Mouse (Mus musculus): ENCODE data around the gene Pgrmc2. TPM values are rescaled to one million over a fixed set of nuclear protein-coding genes. Genes with fewer than 3 reads are reported as not detected.

The Pgrmc2 gene
- polyA plus RNA-seq, 1 experiment, result 58.1 TPM

DNA sequence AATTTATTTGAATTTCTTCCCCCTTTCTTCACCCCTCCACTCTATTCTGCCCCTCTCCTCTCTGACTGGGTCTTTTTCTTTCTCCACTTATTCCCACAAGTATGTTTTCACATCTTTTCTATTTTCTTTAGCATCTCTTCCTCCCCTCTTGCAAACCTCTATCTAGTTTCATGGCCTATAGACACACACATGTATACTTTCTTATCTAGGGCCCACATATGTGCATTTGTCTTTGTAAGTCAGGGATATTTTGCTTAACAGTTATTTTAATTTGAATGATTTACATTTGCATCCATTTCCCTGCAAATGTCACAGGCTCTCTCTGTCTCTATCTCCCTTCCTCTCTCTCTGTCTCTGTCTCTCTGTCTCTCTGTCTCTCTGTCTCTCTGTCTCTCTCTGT lies 34.6 kb upstream of the Pgrmc2 start:
- no peak for TF ChIP-seq TCF12 (IDR thresholded peaks at IDR 0.05; ENCODE audit: insufficient read depth, poor library complexity, severe bottlenecking)
- TF ChIP-seq POLR2AphosphoS2 (IDR thresholded peaks at IDR 0.05; ENCODE audit: insufficient read length, low read depth), result no peak
- TF ChIP-seq USF1 (IDR thresholded peaks at IDR 0.05; ENCODE audit: low read depth), result no peak
- no peak for TF ChIP-seq E2F4 (IDR thresholded peaks at IDR 0.05; ENCODE audit: insufficient read depth)
- no peak for TF ChIP-seq REST (IDR thresholded peaks at IDR 0.05; ENCODE audit: insufficient read depth, insufficient read length)
- H3ac ChIP-seq (ENCODE audit: control insufficient read depth, insufficient read length), result no peak overlapping the region
- no peak overlapping the region for H3K4me2 ChIP-seq (ENCODE audit: low read depth)
- H3K79me2 ChIP-seq (ENCODE audit: control insufficient read depth, insufficient read depth), result no peaks in the 10 kb centered on the region
- H3K4me3 ChIP-seq, result no peak overlapping the region
- H3K27me3 ChIP-seq (ENCODE audit: control insufficient read depth, insufficient read depth, insufficient read length), result no peaks in the 10 kb centered on the region
- H3K36me3 ChIP-seq (ENCODE audit: control insufficient read depth, insufficient read depth), result no peaks in the 10 kb centered on the region

DNA sequence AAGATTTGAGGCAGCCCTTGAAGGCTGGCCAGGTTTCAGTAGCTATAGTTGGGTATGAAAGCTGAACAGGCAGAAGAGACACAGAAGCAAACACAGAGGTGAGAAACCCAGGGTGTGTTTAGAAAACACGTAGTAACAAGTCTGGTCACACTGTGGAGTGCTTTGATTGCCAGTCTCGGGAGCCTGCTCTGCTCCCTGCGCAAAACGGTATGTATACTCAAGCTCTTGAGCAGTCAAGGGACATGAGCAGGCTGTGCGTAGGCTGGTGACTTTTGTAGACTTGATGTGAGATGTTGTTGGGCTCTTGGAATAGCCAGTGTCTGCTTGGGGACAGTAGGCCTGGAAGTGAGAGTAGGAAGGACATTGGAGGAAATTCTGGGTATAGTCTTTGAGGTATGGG lies 30.3 kb upstream of the Pgrmc2 start:
- H3K4me3 ChIP-seq, result no peak overlapping the region
- TF ChIP-seq MYOD1 (IDR thresholded peaks at IDR 0.05; ENCODE audit: control insufficient read depth in 1 of 3, insufficient read length in 2 of 3, low read depth in 2 of 3) (no peak), TCF3 (IDR thresholded peaks at IDR 0.05; ENCODE audit: insufficient read length, low read depth) (no peak), POLR2AphosphoS2 (IDR thresholded peaks at IDR 0.05; ENCODE audit: insufficient read length, low read depth) (no peak), POLR2A (IDR thresholded peaks at IDR 0.05; ENCODE audit: insufficient read length, low read depth) (no peak)
- H3K4me2 ChIP-seq (ENCODE audit: low read depth), result no peak overlapping the region
- H3ac ChIP-seq (ENCODE audit: control insufficient read depth, insufficient read length), result no peak overlapping the region
- H3K27me3 ChIP-seq (ENCODE audit: control insufficient read depth, insufficient read depth, insufficient read length), result no peaks in the 10 kb centered on the region
- no peaks in the 10 kb centered on the region for H3K79me2 ChIP-seq (ENCODE audit: control insufficient read depth, insufficient read depth)
- H3K36me3 ChIP-seq (ENCODE audit: control insufficient read depth, insufficient read depth), result no peaks in the 10 kb centered on the region

DNA sequence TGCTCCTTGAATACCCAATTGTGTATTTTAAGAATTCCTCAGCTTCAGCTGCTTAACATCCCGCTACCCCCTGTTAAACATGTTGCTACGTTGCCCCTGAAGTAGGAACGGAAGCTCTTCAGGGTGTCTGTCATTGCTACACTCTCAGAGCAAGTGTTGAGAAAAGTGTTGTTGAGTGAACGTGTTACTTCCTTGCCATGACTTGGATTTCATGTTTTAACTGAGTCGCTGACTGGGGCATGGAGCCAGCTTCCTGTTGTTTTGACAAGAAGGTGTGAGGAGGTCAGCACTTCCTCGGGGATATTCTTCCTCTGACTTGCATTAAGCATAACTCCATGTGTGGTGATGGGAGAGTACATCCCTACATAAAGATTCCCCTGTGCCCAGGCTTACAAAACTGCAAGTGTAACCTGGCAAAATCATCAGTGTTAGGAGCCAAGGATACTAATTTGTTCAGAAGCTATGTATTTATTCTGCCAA lies 25.5 kb upstream of the Pgrmc2 start:
- no peaks in the 10 kb centered on the region for H3K79me2 ChIP-seq (ENCODE audit: control insufficient read depth, insufficient read depth)
- no peaks in the 10 kb centered on the region for H3K27me3 ChIP-seq (ENCODE audit: control insufficient read depth, insufficient read depth, insufficient read length)
- no peak overlapping the region for H3ac ChIP-seq (ENCODE audit: control insufficient read depth, insufficient read length)
- no peak overlapping the region for H3K4me2 ChIP-seq (ENCODE audit: low read depth)
- H3K36me3 ChIP-seq (ENCODE audit: control insufficient read depth, insufficient read depth), result no peaks in the 10 kb centered on the region
- TF ChIP-seq POLR2A (IDR thresholded peaks at IDR 0.05; ENCODE audit: insufficient read length, low read depth) (no peak), USF1 (IDR thresholded peaks at IDR 0.05; ENCODE audit: low read depth) (no peak), TCF12 (IDR thresholded peaks at IDR 0.05; ENCODE audit: insufficient read depth, poor library complexity, severe bottlenecking) (no peak), TCF3 (IDR thresholded peaks at IDR 0.05; ENCODE audit: insufficient read length, low read depth) (no peak), MAX (IDR thresholded peaks at IDR 0.05; ENCODE audit: low read depth) (no peak), POLR2AphosphoS2 (IDR thresholded peaks at IDR 0.05; ENCODE audit: insufficient read length, low read depth) (no peak), SRF (IDR thresholded peaks at IDR 0.05; ENCODE audit: control insufficient read depth, insufficient read length, low read depth) (no peak), CEBPB (IDR thresholded peaks at IDR 0.05; ENCODE audit: insufficient read depth, poor library complexity, severe bottlenecking) (no peak)
- H3K4me3 ChIP-seq, result no peak overlapping the region

DNA sequence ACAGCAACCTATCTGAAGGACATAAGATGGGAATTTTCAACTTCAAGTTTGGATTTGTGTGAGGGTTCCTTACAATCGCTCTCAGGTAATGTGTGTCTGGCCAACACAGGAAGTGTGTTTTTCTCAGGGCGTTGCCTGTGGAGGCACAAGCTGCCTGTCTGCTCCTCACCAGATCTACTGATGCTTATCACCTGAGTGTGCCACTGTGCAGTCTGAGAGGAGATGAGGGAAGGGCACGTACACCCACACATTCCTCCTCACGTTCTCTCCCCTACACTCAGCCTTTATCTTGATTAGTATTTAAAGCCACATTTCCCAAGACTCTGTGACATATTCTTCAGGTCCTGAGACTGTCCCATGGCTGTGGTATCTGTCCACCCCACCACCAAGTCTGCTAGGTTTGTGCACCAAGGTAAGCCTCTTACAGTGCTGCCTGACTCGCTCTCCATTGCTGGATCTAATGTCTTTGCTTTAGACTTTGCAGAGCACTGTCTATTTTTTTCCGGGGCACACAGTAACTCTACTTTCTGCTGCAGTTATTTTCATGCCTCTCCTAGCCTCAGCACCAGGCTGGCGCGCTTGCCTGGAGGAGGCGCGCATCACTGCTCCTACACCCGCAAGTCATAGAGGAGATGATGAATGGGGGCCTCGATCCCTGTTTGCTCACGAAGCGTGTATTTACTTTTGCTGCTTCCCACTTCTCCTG lies 24.9 kb upstream of the Pgrmc2 start:
- TF ChIP-seq SRF (IDR thresholded peaks at IDR 0.05; ENCODE audit: control insufficient read depth, insufficient read length, low read depth), result no peak
- no peak for TF ChIP-seq POLR2AphosphoS2 (IDR thresholded peaks at IDR 0.05; ENCODE audit: insufficient read length, low read depth)
- TF ChIP-seq MYOD1 (IDR thresholded peaks at IDR 0.05; ENCODE audit: control insufficient read depth in 1 of 3, insufficient read length in 2 of 3, low read depth in 2 of 3), result no peak
- TF ChIP-seq REST (IDR thresholded peaks at IDR 0.05; ENCODE audit: insufficient read depth, insufficient read length), result no peak
- no peak for TF ChIP-seq E2F4 (IDR thresholded peaks at IDR 0.05; ENCODE audit: insufficient read depth)
- TF ChIP-seq TCF3 (IDR thresholded peaks at IDR 0.05; ENCODE audit: insufficient read length, low read depth), result no peak
- no peak for TF ChIP-seq MAX (IDR thresholded peaks at IDR 0.05; ENCODE audit: low read depth)
- TF ChIP-seq CEBPB (IDR thresholded peaks at IDR 0.05; ENCODE audit: insufficient read depth, poor library complexity, severe bottlenecking), result no peak
- no peak for TF ChIP-seq POLR2A (IDR thresholded peaks at IDR 0.05; ENCODE audit: insufficient read length, low read depth)
- no peak for TF ChIP-seq MYOG (IDR thresholded peaks at IDR 0.05; ENCODE audit: control insufficient read depth in 1 of 3, insufficient read depth in 1 of 3, insufficient read length in 2 of 3, low read depth in 2 of 3)
- TF ChIP-seq USF1 (IDR thresholded peaks at IDR 0.05; ENCODE audit: low read depth), result no peak
- no peak for TF ChIP-seq TCF12 (IDR thresholded peaks at IDR 0.05; ENCODE audit: insufficient read depth, poor library complexity, severe bottlenecking)
- Histone ChIP-seq H3K4me2 (ENCODE audit: low read depth) (no peak overlapping the region), H3K79me2 (ENCODE audit: control insufficient read depth, insufficient read depth) (no peaks in the 10 kb centered on the region), H3K4me3 (no peak overlapping the region), H3K36me3 (ENCODE audit: control insufficient read depth, insufficient read depth) (no peaks in the 10 kb centered on the region), H3ac (ENCODE audit: control insufficient read depth, insufficient read length) (no peak overlapping the region), H3K27me3 (ENCODE audit: control insufficient read depth, insufficient read depth, insufficient read length) (no peaks in the 10 kb centered on the region)

DNA sequence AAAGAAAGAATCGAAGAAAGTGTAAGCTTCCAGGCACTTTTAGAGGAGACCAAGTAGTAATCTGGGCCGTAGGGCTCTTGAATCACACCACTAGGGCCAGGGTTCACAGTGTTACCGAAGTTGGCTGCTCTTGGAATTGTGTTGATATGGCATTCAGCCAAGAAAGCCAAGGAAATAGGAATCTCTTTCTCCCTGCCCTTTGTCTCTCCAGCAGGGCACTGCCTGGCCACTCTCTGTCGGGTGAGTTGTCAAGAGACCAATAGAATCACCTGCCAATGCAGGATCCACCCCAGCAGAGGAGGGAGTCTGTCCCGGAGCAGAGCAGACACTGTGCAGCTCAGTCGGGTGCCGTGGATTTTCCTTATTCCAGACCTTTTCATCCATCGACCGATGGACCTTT lies 19.1 kb upstream of the Pgrmc2 start:
- Histone ChIP-seq H3K27me3 (ENCODE audit: control insufficient read depth, insufficient read depth, insufficient read length) (peaks cover 6% of the 10 kb centered on the region), H3ac (ENCODE audit: control insufficient read depth, insufficient read length) (no peak overlapping the region), H3K4me3 (no peak overlapping the region), H3K36me3 (ENCODE audit: control insufficient read depth, insufficient read depth) (no peaks in the 10 kb centered on the region), H3K79me2 (ENCODE audit: control insufficient read depth, insufficient read depth) (no peaks in the 10 kb centered on the region), H3K4me2 (ENCODE audit: low read depth) (no peak overlapping the region)
- no peak for TF ChIP-seq POLR2AphosphoS2 (IDR thresholded peaks at IDR 0.05; ENCODE audit: insufficient read length, low read depth)
- TF ChIP-seq MAX (IDR thresholded peaks at IDR 0.05; ENCODE audit: low read depth), result no peak
- no peak for TF ChIP-seq SRF (IDR thresholded peaks at IDR 0.05; ENCODE audit: control insufficient read depth, insufficient read length, low read depth)
- TF ChIP-seq E2F4 (IDR thresholded peaks at IDR 0.05; ENCODE audit: insufficient read depth), result no peak
- TF ChIP-seq REST (IDR thresholded peaks at IDR 0.05; ENCODE audit: insufficient read depth, insufficient read length), result no peak
- TF ChIP-seq TCF12 (IDR thresholded peaks at IDR 0.05; ENCODE audit: insufficient read depth, poor library complexity, severe bottlenecking), result no peak
- no peak for TF ChIP-seq MYOD1 (IDR thresholded peaks at IDR 0.05; ENCODE audit: control insufficient read depth in 1 of 3, insufficient read length in 2 of 3, low read depth in 2 of 3)
- TF ChIP-seq POLR2A (IDR thresholded peaks at IDR 0.05; ENCODE audit: insufficient read length, low read depth), result no peak
- TF ChIP-seq TCF3 (IDR thresholded peaks at IDR 0.05; ENCODE audit: insufficient read length, low read depth), result no peak
- TF ChIP-seq USF1 (IDR thresholded peaks at IDR 0.05; ENCODE audit: low read depth), result no peak
- no peak for TF ChIP-seq CEBPB (IDR thresholded peaks at IDR 0.05; ENCODE audit: insufficient read depth, poor library complexity, severe bottlenecking)
- no peak for TF ChIP-seq MYOG (IDR thresholded peaks at IDR 0.05; ENCODE audit: control insufficient read depth in 1 of 3, insufficient read depth in 1 of 3, insufficient read length in 2 of 3, low read depth in 2 of 3)
